Mouse (Mus musculus) limb, embryonic 12.5 days (tissue): ENCODE data around the gene Idh2. TPM values are rescaled to one million over a fixed set of nuclear protein-coding genes. Genes with fewer than 3 reads are reported as not detected.
"Not testable (repeated sequence)": the region's sequence is repeated elsewhere in the genome, so short reads cannot be mapped to it uniquely, and the experiment has no call there.

Experiments used
- ATAC-seq: fragments of 200-750 bp; cut with Nextera tagmentation; 2 replicates; pipeline ENCODE4 v1.8.0; 2017; ENCODE audit warnings: low read depth, moderate TSS enrichment; ENCODE audit not compliant: insufficient number of reproducible peaks, insufficient read depth, low FRiP score, low TSS enrichment
- H3K27ac ChIP-seq: fragments of 300-500 bp; sonication (generic); 2 replicates; pipeline ENCODE4 v1.5.1; 2016; ENCODE audit warnings: mild to moderate bottlenecking, moderate library complexity
- H3K27me3 ChIP-seq: fragments of 300-500 bp; sonication (generic); 2 replicates; pipeline ENCODE4 v1.6.1; 2016; ENCODE audit warnings: mild to moderate bottlenecking, moderate library complexity
- H3K36me3 ChIP-seq: fragments of 300-500 bp; sonication (generic); 2 replicates; pipeline ENCODE4 v1.6.1; 2016; ENCODE audit warnings: mild to moderate bottlenecking, moderate library complexity
- H3K4me1 ChIP-seq: fragments of 300-500 bp; sonication (generic); replicated peaks from 2 replicates; pipeline ENCODE4 v1.6.1; 2016
- H3K4me2 ChIP-seq: fragments of 300-500 bp; sonication (generic); 2 replicates; pipeline ENCODE4 v1.6.1; 2016; ENCODE audit warnings: mild to moderate bottlenecking, moderate library complexity
- H3K4me3 ChIP-seq: fragments of 300-500 bp; sonication (generic); replicated peaks from 2 replicates; pipeline ENCODE4 v1.5.1; 2016; ENCODE audit warnings: mild to moderate bottlenecking
- H3K9ac ChIP-seq: fragments of 300-500 bp; sonication (generic); replicated peaks from 2 replicates; pipeline ENCODE4 v1.6.1; 2016; ENCODE audit warnings: mild to moderate bottlenecking, moderate library complexity
- H3K9me3 ChIP-seq: fragments of 300-500 bp; sonication (generic); 2 replicates; pipeline ENCODE4 v1.6.1; 2016; ENCODE audit warnings: mild to moderate bottlenecking, moderate library complexity
- WGBS: fragments of 180-500 bp; shearing (Covaris S2); methylation state at CpG from one replicate; pipeline ENCODE4 v1.1.7; 2016; 5-methylcytosine and 5-hydroxymethylcytosine counted together
- polyA plus RNA-seq: library from polyadenylated mRNA; unstranded; fragments of >200 nt; fragmentation: Nextera tagmentation; extraction: Ambion mirVana; gene quantifications from 2 replicates; pipeline ENCODE4 v1.2.1, GENCODE M21; 2016

The Idh2 gene
- polyA plus RNA-seq, 1 experiment from 2014 or later, result 555 TPM

GRCm38 (mm10) chr7:80143331-80144273, 28.4 kb upstream of the Idh2 start:
- Histone ChIP-seq H3K27ac (peak overlapping the region; percentile 59; the same call in 1 of the 2 replicates), H3K36me3 (no peaks in the 10 kb centered on the region), H3K4me2 (peak overlapping the region; percentile 23), H3K9ac (no peak overlapping the region), H3K4me1 (peaks cover 10% of the 10 kb centered on the region), H3K9me3 (no peaks in the 10 kb centered on the region), H3K27me3 (no peaks in the 10 kb centered on the region), H3K4me3 (no peak overlapping the region)
- 47% methylated on average over 22 of the region's 22 CpGs for WGBS
- no peak for ATAC-seq

- Histone ChIP-seq H3K27ac (no peak overlapping the region), H3K4me1 (peaks cover 10% of the 10 kb centered on the region), H3K36me3 (no peaks in the 10 kb centered on the region), H3K27me3 (no peaks in the 10 kb centered on the region), H3K9me3 (peaks cover 14% of the 10 kb centered on the region), H3K4me3 (no peak overlapping the region), H3K4me2 (peak overlapping the region; percentile 26; the same call in 1 of the 2 replicates), H3K9ac (peak overlapping the region; percentile 19; the same call in 1 of the 2 replicates)
- ATAC-seq, result peak; percentile 86
- 15% methylated on average over 9 of the region's 9 CpGs for WGBS
Observed at GRCm38 (mm10) chr7:80140815-80141214, 25.6 kb upstream of the Idh2 start.

- whole genome bisulfite sequencing, result 84% methylated on average over 1 of the region's 1 CpGs
- Histone ChIP-seq H3K4me3 (no peak overlapping the region), H3K9ac (no peak overlapping the region), H3K27me3 (no peaks in the 10 kb centered on the region), H3K4me2 (no peak overlapping the region), H3K9me3 (peaks cover 14% of the 10 kb centered on the region), H3K27ac (no peak overlapping the region), H3K4me1 (peaks cover 15% of the 10 kb centered on the region), H3K36me3 (no peaks in the 10 kb centered on the region)
- no peak for ATAC-seq
Observed at GRCm38 (mm10) chr7:80138375-80138774, 23.2 kb upstream of the Idh2 start.

GRCm38 (mm10) chr7:80135173-80135532, 20.0 kb upstream of the Idh2 start:
- no peak overlapping the region for H3K4me2 ChIP-seq
- no peaks in the 10 kb centered on the region for H3K36me3 ChIP-seq
- peaks cover 14% of the 10 kb centered on the region for H3K9me3 ChIP-seq
- ATAC-seq, result no peak
- H3K9ac ChIP-seq, result no peak overlapping the region
- WGBS, result 75% methylated on average over 1 of the region's 1 CpGs
- H3K27ac ChIP-seq, result no peak overlapping the region
- H3K4me1 ChIP-seq, result peaks cover 14% of the 10 kb centered on the region
- no peak overlapping the region for H3K4me3 ChIP-seq
- H3K27me3 ChIP-seq, result no peaks in the 10 kb centered on the region

GRCm38 (mm10) chr7:80134454-80135172, 19.4 kb upstream of the Idh2 start:
- H3K4me2 ChIP-seq, result no peak overlapping the region
- H3K27me3 ChIP-seq, result no peaks in the 10 kb centered on the region
- no peak overlapping the region for H3K9ac ChIP-seq
- H3K36me3 ChIP-seq, result no peaks in the 10 kb centered on the region
- no peak overlapping the region for H3K27ac ChIP-seq
- H3K4me3 ChIP-seq, result no peak overlapping the region
- WGBS, result 39% methylated on average over 8 of the region's 8 CpGs
- peak; percentile 49; the same call in 1 of the 2 replicates for ATAC-seq
- peaks cover 15% of the 10 kb centered on the region for H3K4me1 ChIP-seq
- peaks cover 14% of the 10 kb centered on the region for H3K9me3 ChIP-seq

GRCm38 (mm10) chr7:80132541-80132940, 17.3 kb upstream of the Idh2 start:
- peaks cover 15% of the 10 kb centered on the region for H3K4me1 ChIP-seq
- H3K4me2 ChIP-seq, result no peak overlapping the region
- H3K4me3 ChIP-seq, result no peak overlapping the region
- H3K9ac ChIP-seq, result no peak overlapping the region
- no peak overlapping the region for H3K27ac ChIP-seq
- peaks cover 12% of the 10 kb centered on the region for H3K9me3 ChIP-seq
- WGBS, result 57% methylated on average over 9 of the region's 9 CpGs
- no peak for ATAC-seq
- no peaks in the 10 kb centered on the region for H3K27me3 ChIP-seq
- no peaks in the 10 kb centered on the region for H3K36me3 ChIP-seq

GRCm38 (mm10) chr7:80131315-80131714, 16.1 kb upstream of the Idh2 start:
- not testable (repeated sequence) for H3K27ac ChIP-seq, H3K4me3 ChIP-seq, ATAC-seq, H3K9ac ChIP-seq, H3K36me3 ChIP-seq, H3K27me3 ChIP-seq, H3K9me3 ChIP-seq, H3K4me2 ChIP-seq
- H3K4me1 ChIP-seq, result peaks cover 15% of the 10 kb centered on the region
- 74% methylated on average over 7 of the region's 7 CpGs for WGBS

GRCm38 (mm10) chr7:80130344-80131055, 15.3 kb upstream of the Idh2 start:
- WGBS, result 42% methylated on average over 12 of the region's 12 CpGs
- ATAC-seq, result no peak
- Histone ChIP-seq H3K4me2 (no peak overlapping the region), H3K4me1 (peaks cover 15% of the 10 kb centered on the region), H3K36me3 (no peaks in the 10 kb centered on the region), H3K9me3 (no peaks in the 10 kb centered on the region), H3K4me3 (no peak overlapping the region), H3K9ac (no peak overlapping the region), H3K27me3 (no peaks in the 10 kb centered on the region), H3K27ac (no peak overlapping the region)

- Histone ChIP-seq H3K27ac (no peak overlapping the region), H3K4me3 (no peak overlapping the region), H3K9me3 (no peaks in the 10 kb centered on the region), H3K4me1 (peaks cover 11% of the 10 kb centered on the region), H3K36me3 (no peaks in the 10 kb centered on the region), H3K9ac (no peak overlapping the region), H3K4me2 (no peak overlapping the region), H3K27me3 (no peaks in the 10 kb centered on the region)
- WGBS, result 71% methylated on average over 4 of the region's 4 CpGs
- ATAC-seq, result no peak
Observed at GRCm38 (mm10) chr7:80129278-80129677, 14.1 kb upstream of the Idh2 start.

GRCm38 (mm10) chr7:80123672-80124071, 8.5 kb upstream of the Idh2 start:
- H3K4me3 ChIP-seq, result no peak overlapping the region
- peaks cover 13% of the 10 kb centered on the region; the same call in 1 of the 2 replicates for H3K4me1 ChIP-seq
- 85% methylated on average over 2 of the region's 2 CpGs for WGBS
- H3K9me3 ChIP-seq, result no peaks in the 10 kb centered on the region
- H3K4me2 ChIP-seq, result no peak overlapping the region
- ATAC-seq, result no peak
- H3K36me3 ChIP-seq, result no peaks in the 10 kb centered on the region
- H3K27me3 ChIP-seq, result no peaks in the 10 kb centered on the region
- H3K27ac ChIP-seq, result no peak overlapping the region
- H3K9ac ChIP-seq, result no peak overlapping the region

- Histone ChIP-seq H3K27me3 (no peaks in the 10 kb centered on the region), H3K36me3 (no peaks in the 10 kb centered on the region), H3K27ac (no peak overlapping the region), H3K4me2 (no peak overlapping the region), H3K9me3 (no peaks in the 10 kb centered on the region), H3K4me1 (peaks cover 13% of the 10 kb centered on the region; the same call in 1 of the 2 replicates), H3K4me3 (no peak overlapping the region), H3K9ac (no peak overlapping the region)
- ATAC-seq, result no peak
- WGBS, result 55% methylated on average over 4 of the region's 4 CpGs
Observed at GRCm38 (mm10) chr7:80123115-80123514, 7.9 kb upstream of the Idh2 start.
